Mouse (Mus musculus) liver, embryonic 16.5 days (tissue): ENCODE measurements around the gene Esyt3. TPM values are rescaled to one million over a fixed set of nuclear protein-coding genes. Genes with fewer than 3 reads are reported as not detected.

Experiments
- ATAC-seq: fragments of 200-750 bp; cut with Nextera tagmentation; 2 replicates; pipeline ENCODE4 v1.8.0; 2017; ENCODE audit warnings: low read depth, mild to moderate bottlenecking, moderate number of reproducible peaks, moderate library complexity
- H3K27ac ChIP-seq: fragments of 300-500 bp; sonication (generic); 2 replicates; pipeline ENCODE4 v1.5.1; 2014; ENCODE audit warnings: mild to moderate bottlenecking, low read length
- H3K27me3 ChIP-seq: fragments of 300-500 bp; sonication (generic); 2 replicates; pipeline ENCODE4 v1.6.1; 2014; ENCODE audit warnings: low read depth, low read length, mixed read lengths; ENCODE audit not compliant: control insufficient read depth, insufficient read depth
- H3K36me3 ChIP-seq: fragments of 300-500 bp; sonication (generic); 2 replicates; pipeline ENCODE4 v1.6.1; 2014; ENCODE audit warnings: mild to moderate bottlenecking; ENCODE audit not compliant: control insufficient read depth, insufficient read depth
- H3K4me1 ChIP-seq: fragments of 300-500 bp; sonication (generic); 2 replicates; pipeline ENCODE4 v1.6.1; 2014; ENCODE audit warnings: low read depth, low read length, mixed read lengths; ENCODE audit not compliant: control insufficient read depth
- H3K4me2 ChIP-seq: fragments of 300-500 bp; sonication (generic); 2 replicates; pipeline ENCODE4 v1.6.1; 2014; ENCODE audit warnings: low read depth, low read length, mixed read lengths
- H3K4me3 ChIP-seq: fragments of 300-500 bp; sonication (generic); 2 replicates; pipeline ENCODE4 v1.5.1; 2014; ENCODE audit warnings: low read depth, mild to moderate bottlenecking, low read length
- H3K9ac ChIP-seq: fragments of 300-500 bp; sonication (generic); 2 replicates; pipeline ENCODE4 v1.6.1; 2014; ENCODE audit warnings: low read depth, low read length
- H3K9me3 ChIP-seq: fragments of 300-500 bp; sonication (generic); replicated peaks from 2 replicates; pipeline ENCODE4 v1.6.1; 2016; ENCODE audit warnings: low read length; ENCODE audit not compliant: control insufficient read depth
- WGBS: fragments of 180-500 bp; shearing (Covaris S2); extraction: QIAGEN DNeasy Blood & Tissue Kit; methylation state at CpG from one replicate; pipeline ENCODE4 v1.1.7; 2014; ENCODE audit not compliant: insufficient replicate concordance; 5-methylcytosine and 5-hydroxymethylcytosine counted together
- polyA plus RNA-seq: library from polyadenylated mRNA; unstranded; fragments of >200 nt; fragmentation: Nextera tagmentation; extraction: Ambion mirVana; gene quantifications from 2 replicates; pipeline ENCODE4 v1.2.1, GENCODE M21; 2015

Esyt3 gene
- polyA plus RNA-seq, 1 experiment from 2014 or later: 0.02 TPM

DNA sequence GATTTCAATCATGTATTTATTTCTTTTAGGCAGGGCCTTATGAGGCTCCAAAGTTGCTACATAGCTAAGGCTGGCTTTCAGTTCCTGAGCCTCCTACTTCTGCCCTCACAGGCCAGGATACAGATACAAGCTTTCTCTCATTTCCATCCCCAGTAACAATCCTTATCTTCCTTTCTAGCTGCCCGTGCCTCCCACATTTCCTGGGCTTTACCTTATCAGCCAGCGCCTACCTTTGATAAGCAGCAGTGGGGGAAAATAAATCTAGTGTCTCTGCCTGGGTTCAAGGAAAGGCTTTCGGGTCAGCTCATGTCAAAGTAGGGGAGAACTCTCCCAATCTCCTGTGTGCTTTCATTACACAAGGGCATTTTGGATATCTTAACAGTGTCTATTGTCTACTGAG, 16.8 kb downstream of the Esyt3 start:
- Histone ChIP-seq H3K36me3 (no peaks in the 10 kb centered on the region), H3K27ac (no peak overlapping the region), H3K4me2 (no peak overlapping the region), H3K4me3 (no peak overlapping the region), H3K27me3 (no peaks in the 10 kb centered on the region), H3K9ac (no peak overlapping the region), H3K9me3 (no peaks in the 10 kb centered on the region), H3K4me1 (no peaks in the 10 kb centered on the region)
- WGBS: 18% methylated on average over 3 of the region's 3 CpGs
- ATAC-seq: no peak

- Histone ChIP-seq H3K27ac (no peak overlapping the region), H3K9me3 (no peaks in the 10 kb centered on the region), H3K4me2 (no peak overlapping the region), H3K4me1 (no peaks in the 10 kb centered on the region), H3K9ac (no peak overlapping the region), H3K4me3 (no peak overlapping the region), H3K36me3 (no peaks in the 10 kb centered on the region), H3K27me3 (no peaks in the 10 kb centered on the region)
- ATAC-seq: no peak
- 72% methylated on average over 12 of the region's 12 CpGs for WGBS
Measured at GRCm38 (mm10) chr9:99340126-99340525, 18.2 kb downstream of the Esyt3 start.

DNA sequence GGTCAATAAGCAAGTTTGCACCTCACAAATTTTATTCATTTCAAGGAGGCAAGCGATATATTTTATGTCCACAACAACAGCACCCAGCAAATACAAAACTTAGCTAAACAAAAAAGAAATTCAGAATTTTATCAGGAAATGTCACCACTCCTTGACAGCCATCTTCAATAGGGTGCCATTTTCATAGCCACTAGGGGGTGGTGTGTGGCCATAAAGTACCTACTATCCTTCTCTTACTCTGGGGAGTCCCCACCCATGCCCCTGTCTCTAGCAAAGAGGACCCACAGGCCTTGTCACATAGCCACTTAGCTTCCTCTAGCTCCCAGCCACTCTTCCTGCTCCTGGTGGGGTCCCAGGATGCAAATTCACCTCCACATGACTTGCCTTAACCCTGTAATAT, 19.2 kb downstream of the Esyt3 start:
- Histone ChIP-seq H3K4me3 (no peak overlapping the region), H3K4me1 (no peaks in the 10 kb centered on the region), H3K9ac (no peak overlapping the region), H3K9me3 (no peaks in the 10 kb centered on the region), H3K4me2 (no peak overlapping the region), H3K36me3 (no peaks in the 10 kb centered on the region), H3K27ac (no peak overlapping the region), H3K27me3 (no peaks in the 10 kb centered on the region)
- WGBS: 74% methylated on average over 1 of the region's 1 CpGs
- no peak for ATAC-seq

DNA sequence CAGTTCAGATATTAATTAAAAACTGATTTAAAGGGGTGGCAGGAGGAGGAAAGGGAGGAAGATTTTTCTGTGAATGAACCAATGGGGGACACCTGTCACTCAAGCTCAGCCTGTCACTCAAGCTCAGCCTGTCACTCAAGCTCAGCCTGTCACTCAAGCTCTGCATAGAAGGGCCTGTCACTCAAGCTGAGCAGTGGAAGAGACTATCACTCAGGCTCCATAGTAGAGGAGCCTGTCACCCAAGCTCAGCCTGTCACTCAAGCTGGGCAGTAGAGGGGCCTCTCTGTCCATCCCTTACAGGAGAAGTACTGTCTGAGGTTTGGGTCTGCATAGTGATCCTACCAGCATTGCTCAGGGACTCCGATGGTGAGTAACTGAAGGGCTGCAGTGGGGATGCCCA, 20.1 kb downstream of the Esyt3 start:
- Histone ChIP-seq H3K27me3 (no peaks in the 10 kb centered on the region), H3K27ac (no peak overlapping the region), H3K4me3 (no peak overlapping the region), H3K9ac (no peak overlapping the region), H3K9me3 (no peaks in the 10 kb centered on the region), H3K36me3 (no peaks in the 10 kb centered on the region), H3K4me1 (no peaks in the 10 kb centered on the region), H3K4me2 (no peak overlapping the region)
- ATAC-seq: no peak
- 74% methylated on average over 1 of the region's 1 CpGs for WGBS

DNA sequence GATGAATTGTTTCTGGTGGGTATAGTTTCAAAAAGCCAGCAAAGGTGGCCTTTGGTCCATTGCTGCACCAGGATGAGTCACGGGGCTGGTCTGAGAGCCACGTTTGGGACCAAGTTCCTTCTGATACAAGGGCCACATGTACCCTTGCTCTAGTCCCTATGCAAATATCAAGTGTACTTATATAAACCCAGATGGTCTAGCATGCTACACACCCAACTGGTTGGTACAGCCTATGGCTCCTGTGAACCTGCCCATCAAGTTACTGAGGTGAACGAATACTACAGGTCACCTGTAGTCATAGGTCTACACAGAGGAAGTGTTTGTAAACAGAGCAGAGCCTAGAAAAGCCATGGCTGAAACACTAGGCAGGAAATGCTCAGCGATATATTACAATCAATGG, 21.8 kb downstream of the Esyt3 start:
- H3K9ac ChIP-seq: no peak overlapping the region
- H3K4me3 ChIP-seq: no peak overlapping the region
- no peaks in the 10 kb centered on the region for H3K27me3 ChIP-seq
- no peaks in the 10 kb centered on the region for H3K9me3 ChIP-seq
- H3K4me2 ChIP-seq: no peak overlapping the region
- H3K4me1 ChIP-seq: no peaks in the 10 kb centered on the region
- 60% methylated on average over 4 of the region's 4 CpGs for WGBS
- ATAC-seq: no peak
- H3K27ac ChIP-seq: no peak overlapping the region
- no peaks in the 10 kb centered on the region for H3K36me3 ChIP-seq

DNA sequence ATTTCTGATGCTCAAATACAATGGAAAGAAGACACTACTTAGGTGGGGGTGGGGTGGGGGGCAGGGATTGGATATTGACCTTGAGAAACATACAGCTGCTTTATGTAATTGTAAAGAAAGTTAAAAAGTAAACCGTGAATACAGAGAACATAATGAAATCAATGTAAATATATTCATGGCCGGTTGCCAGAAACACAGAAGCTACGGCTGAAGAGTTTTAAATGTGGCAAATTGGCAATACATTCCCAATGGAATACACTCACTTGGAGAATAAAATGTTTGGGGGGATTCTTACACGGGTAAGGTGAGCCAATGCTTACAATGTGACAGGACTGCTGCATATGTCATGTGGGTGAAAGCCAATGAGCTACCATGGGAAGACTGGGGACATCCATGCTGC, 31.5 kb downstream of the Esyt3 start:
- H3K9me3 ChIP-seq: no peaks in the 10 kb centered on the region
- no peaks in the 10 kb centered on the region for H3K4me1 ChIP-seq
- no peak overlapping the region for H3K27ac ChIP-seq
- 58% methylated on average over 4 of the region's 4 CpGs for WGBS
- no peaks in the 10 kb centered on the region for H3K36me3 ChIP-seq
- no peak overlapping the region for H3K4me2 ChIP-seq
- H3K9ac ChIP-seq: no peak overlapping the region
- H3K4me3 ChIP-seq: no peak overlapping the region
- no peaks in the 10 kb centered on the region for H3K27me3 ChIP-seq
- no peak for ATAC-seq

DNA sequence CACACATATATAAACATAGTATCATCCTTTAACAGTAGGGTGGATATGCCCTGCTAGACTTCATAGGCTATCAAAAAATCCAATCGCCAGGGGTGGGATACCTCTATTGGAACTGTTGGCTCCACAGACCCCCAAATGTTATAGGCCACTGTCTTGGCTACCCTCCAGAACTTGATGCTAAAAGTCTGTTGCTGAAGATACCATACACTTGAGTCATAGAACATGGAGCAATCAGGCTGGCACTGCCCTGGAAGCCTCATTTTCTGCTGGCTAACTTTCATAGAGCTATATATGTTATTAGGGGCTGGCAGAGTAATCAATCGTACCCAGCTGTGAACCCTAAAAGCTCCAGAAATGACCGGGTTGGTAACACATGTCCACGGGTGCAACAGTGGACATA, 32.4 kb downstream of the Esyt3 start:
- no peaks in the 10 kb centered on the region for H3K9me3 ChIP-seq
- H3K4me2 ChIP-seq: no peak overlapping the region
- WGBS: 56% methylated on average over 4 of the region's 4 CpGs
- no peaks in the 10 kb centered on the region for H3K36me3 ChIP-seq
- H3K4me3 ChIP-seq: no peak overlapping the region
- no peak for ATAC-seq
- no peaks in the 10 kb centered on the region for H3K4me1 ChIP-seq
- H3K27ac ChIP-seq: no peak overlapping the region
- H3K27me3 ChIP-seq: no peaks in the 10 kb centered on the region
- H3K9ac ChIP-seq: no peak overlapping the region

DNA sequence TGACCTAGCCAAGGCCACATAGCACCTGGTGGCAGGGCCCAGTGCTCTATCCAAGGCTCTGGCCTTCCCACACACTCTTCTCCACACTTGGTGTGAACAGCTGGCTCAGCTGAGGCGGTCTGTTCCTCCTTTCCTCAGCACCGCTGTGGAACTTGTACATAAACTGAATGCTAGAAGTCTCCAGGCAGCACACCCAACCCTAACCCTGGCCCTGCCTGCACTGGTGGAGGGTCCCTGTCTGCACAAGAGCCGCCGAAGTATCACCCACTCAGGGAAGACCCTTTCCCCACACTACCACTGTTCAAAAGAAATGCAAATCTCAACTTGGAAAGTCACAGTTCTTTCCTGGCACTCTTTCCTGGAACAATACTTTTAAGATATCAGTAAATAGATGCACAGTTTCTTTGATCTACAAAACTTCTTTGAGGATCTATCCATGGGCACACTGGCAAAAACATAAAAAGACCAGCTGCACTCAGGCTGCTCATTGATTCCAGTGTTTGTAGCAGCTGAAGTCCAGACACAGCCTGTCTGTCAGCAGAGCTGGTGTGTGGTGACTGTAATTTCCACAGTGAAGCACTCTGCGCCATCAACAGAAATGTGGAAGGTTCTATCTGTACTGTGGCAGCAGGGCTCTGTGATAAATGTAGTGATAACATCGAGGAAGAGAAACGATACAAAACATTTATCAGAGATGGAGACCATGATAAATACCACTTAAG, 33.0 kb downstream of the Esyt3 start:
- H3K27ac ChIP-seq: no peak overlapping the region
- WGBS: 53% methylated on average over 7 of the region's 7 CpGs
- H3K27me3 ChIP-seq: no peaks in the 10 kb centered on the region
- no peaks in the 10 kb centered on the region for H3K4me1 ChIP-seq
- no peaks in the 10 kb centered on the region for H3K36me3 ChIP-seq
- H3K4me2 ChIP-seq: no peak overlapping the region
- H3K4me3 ChIP-seq: no peak overlapping the region
- no peak overlapping the region for H3K9ac ChIP-seq
- H3K9me3 ChIP-seq: no peaks in the 10 kb centered on the region
- ATAC-seq: no peak

DNA sequence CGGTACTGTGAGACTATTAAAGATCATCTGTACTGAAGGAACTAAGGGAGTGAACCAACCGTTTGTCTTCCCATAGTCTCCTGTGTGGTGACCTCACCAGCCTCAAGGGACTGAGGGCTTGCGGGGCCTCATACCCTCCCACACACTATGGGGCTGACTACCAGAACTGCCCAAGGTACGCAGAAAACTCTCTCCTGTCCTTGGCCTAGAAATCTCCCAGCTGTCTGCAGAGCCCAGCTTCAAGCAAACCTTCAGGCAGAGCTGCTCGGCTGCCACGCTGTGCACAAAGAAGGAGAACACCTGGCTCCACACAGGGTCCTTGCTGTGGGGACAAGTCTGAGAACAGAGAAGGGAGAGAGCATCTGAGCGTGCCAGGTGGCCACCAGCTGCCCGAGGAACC, 38.4 kb downstream of the Esyt3 start:
- Histone ChIP-seq H3K9me3 (no peaks in the 10 kb centered on the region), H3K4me2 (no peak overlapping the region), H3K4me1 (no peaks in the 10 kb centered on the region), H3K27ac (no peak overlapping the region), H3K9ac (no peak overlapping the region), H3K36me3 (no peaks in the 10 kb centered on the region), H3K27me3 (no peaks in the 10 kb centered on the region), H3K4me3 (no peak overlapping the region)
- WGBS: 69% methylated on average over 8 of the region's 8 CpGs
- ATAC-seq: no peak
